Mouse (Mus musculus) midbrain, embryonic 15.5 days (tissue): Measurements from ENCODE around the gene Nexmif. TPM values are rescaled to one million over a fixed set of nuclear protein-coding genes. Genes with fewer than 3 reads are reported as not detected.
"Not testable (repeated sequence)": the region's sequence is repeated elsewhere in the genome, so short reads cannot be mapped to it uniquely, and the experiment has no call there.

Experiments used
- ATAC-seq: fragments of 200-750 bp; cut with Nextera tagmentation; replicated peaks from 2 replicates; pipeline ENCODE4 v1.8.0; 2017; ENCODE audit warnings: moderate TSS enrichment
- H3K27ac ChIP-seq: fragments of 300-500 bp; sonication (generic); 2 replicates; pipeline ENCODE4 v1.5.1; 2015; ENCODE audit warnings: mild to moderate bottlenecking, inconsistent platforms
- H3K27me3 ChIP-seq: fragments of 300-500 bp; sonication (generic); replicated peaks from 2 replicates; pipeline ENCODE4 v1.6.1; 2015; ENCODE audit warnings: inconsistent platforms
- H3K36me3 ChIP-seq: fragments of 300-500 bp; sonication (generic); replicated peaks from 2 replicates; pipeline ENCODE4 v1.6.1; 2015; ENCODE audit warnings: inconsistent platforms
- H3K4me1 ChIP-seq: fragments of 300-500 bp; sonication (generic); 2 replicates; pipeline ENCODE4 v1.6.1; 2015; ENCODE audit warnings: inconsistent platforms
- H3K4me2 ChIP-seq: fragments of 300-500 bp; sonication (generic); 2 replicates; pipeline ENCODE4 v1.6.1; 2015; ENCODE audit warnings: inconsistent platforms, mild to moderate bottlenecking, moderate library complexity
- H3K4me3 ChIP-seq: fragments of 300-500 bp; sonication (generic); 2 replicates; pipeline ENCODE4 v1.5.1; 2015; ENCODE audit warnings: mild to moderate bottlenecking, inconsistent platforms
- H3K9ac ChIP-seq: fragments of 300-500 bp; sonication (generic); 2 replicates; pipeline ENCODE4 v1.6.1; 2015; ENCODE audit warnings: mild to moderate bottlenecking, inconsistent platforms
- H3K9me3 ChIP-seq: fragments of 300-500 bp; sonication (generic); 2 replicates; pipeline ENCODE4 v1.6.1; 2016; ENCODE audit warnings: inconsistent platforms
- WGBS: fragments of 180-500 bp; shearing (Covaris S2); methylation state at CpG from one replicate; pipeline ENCODE4 v1.1.7; 2015; ENCODE audit warnings: mixed read lengths; 5-methylcytosine and 5-hydroxymethylcytosine counted together
- polyA plus RNA-seq: library from polyadenylated mRNA; unstranded; fragments of >200 nt; fragmentation: Nextera tagmentation; extraction: Ambion mirVana; gene quantifications from 2 replicates; pipeline ENCODE4 v1.2.1, GENCODE M21; 2015

The Nexmif gene
- polyA plus RNA-seq, result 20.1 and 20.9 TPM in 2 replicates

DNA sequence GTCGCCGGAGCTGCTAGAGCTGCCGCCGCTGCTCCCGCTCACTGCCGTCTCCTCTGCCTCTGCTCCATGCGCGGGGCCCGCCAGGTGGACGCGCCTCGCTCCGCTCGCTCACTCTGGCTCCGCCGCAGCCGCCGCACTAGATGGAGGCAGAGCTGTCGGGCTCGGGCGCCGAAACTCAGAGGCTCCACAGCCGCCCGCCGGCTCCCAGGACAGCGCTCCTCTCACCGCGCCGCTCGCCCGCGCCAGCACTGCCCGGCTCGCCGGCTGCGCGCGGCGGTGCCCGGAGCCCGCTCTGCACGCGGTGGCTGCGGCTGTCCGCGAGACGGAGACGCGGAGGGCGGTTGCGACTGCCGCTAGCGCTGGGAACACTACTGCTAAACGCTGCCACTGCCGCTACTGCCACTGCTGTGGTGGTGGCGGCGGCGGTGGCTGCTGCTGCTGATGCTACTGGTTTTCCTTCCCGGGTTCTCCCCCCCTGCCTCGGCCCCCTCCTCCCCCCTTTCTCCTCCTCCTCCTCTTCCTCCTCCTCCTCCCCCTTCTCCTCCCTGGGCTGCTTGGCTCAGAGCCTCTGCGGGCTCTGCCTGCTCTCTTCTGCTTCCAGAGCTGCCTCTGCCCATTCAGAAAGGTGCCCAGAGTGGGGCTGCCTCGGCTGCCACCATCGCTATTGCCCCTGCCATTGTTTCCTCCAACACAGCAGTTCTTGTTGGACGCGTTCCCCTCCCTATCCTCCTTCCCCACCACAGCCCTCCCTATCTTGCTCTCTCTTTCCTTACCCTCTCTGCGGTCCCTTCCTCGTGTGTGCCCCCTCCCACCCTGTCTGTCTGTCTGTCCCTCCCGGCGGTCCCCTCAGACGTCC lies at the start of gene Nexmif:
Nexmif (minus strand) TSS at position 450 of the 856 bp plus-strand sequence.
- 22% methylated on average over 62 of the region's 70 CpGs for WGBS
- H3K4me2 ChIP-seq, result peak within 1 kb of the TSS; percentile 60
- no peaks in the 10 kb centered on the region for H3K36me3 ChIP-seq
- H3K27me3 ChIP-seq, result peaks cover 8% of the 10 kb centered on the region; the same call in 1 of the 2 replicates
- peak within 1 kb of the TSS; percentile 77 for H3K9ac ChIP-seq
- H3K4me3 ChIP-seq, result peak within 1 kb of the TSS; percentile 68
- peak within 1 kb of the TSS; percentile 97 for H3K27ac ChIP-seq
- no peaks in the 10 kb centered on the region for H3K9me3 ChIP-seq
- peaks cover 7% of the 10 kb centered on the region for H3K4me1 ChIP-seq
- peak; percentile 88 for ATAC-seq

GRCm38 (mm10) chrX:104208701-104209100 lies 7.7 kb upstream of the Nexmif start:
- Histone ChIP-seq H3K4me1 (no peaks in the 10 kb centered on the region), H3K36me3 (no peaks in the 10 kb centered on the region), H3K9me3 (no peaks in the 10 kb centered on the region), H3K27ac (no peak overlapping the region), H3K4me3 (no peak overlapping the region), H3K27me3 (0 out of 2 replicates have a peak, but pooled peaks cover 3% of the 10 kb centered on the region), H3K4me2 (no peak overlapping the region), H3K9ac (no peak overlapping the region)
- no peak for ATAC-seq
- 69% methylated on average over 2 of the region's 2 CpGs for WGBS

DNA sequence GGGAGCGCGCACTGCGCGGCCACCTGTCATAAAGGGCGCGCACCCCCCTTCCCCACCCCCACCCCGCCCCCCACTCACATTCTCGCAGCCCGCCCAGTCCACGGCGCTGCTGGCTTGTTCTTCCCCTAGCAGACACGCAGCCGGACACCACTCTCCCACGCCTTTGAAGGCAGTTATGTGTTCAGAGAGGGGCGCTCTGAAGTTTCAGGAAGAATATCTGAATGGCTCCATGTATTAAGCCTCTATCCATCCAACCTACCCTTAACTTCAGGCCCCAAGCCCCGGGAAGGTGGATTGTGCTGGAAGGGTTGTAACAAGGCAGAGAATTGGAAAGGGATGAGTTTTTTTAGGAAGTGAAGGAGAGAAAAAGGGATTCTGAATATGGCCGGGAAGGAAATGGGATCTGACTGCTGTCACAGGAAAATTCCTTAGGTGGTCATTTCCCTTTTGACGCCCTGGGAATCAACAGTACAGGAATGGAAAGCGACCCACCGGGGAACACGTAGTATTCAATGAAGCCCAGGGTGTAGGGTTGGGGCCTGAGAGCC lies 681 bp upstream of the Nexmif start:
- Histone ChIP-seq H3K4me3 (peak overlapping the region; percentile 68), H3K9ac (peak overlapping the region; percentile 77), H3K36me3 (no peaks in the 10 kb centered on the region), H3K4me1 (peaks cover 7% of the 10 kb centered on the region), H3K9me3 (no peaks in the 10 kb centered on the region), H3K27ac (peak overlapping the region; percentile 97), H3K4me2 (peak overlapping the region; percentile 60), H3K27me3 (peaks cover 6% of the 10 kb centered on the region; the same call in 1 of the 2 replicates)
- WGBS, result 33% methylated on average over 20 of the region's 21 CpGs
- ATAC-seq, result peak; percentile 73

GRCm38 (mm10) chrX:104200388-104200735 lies 623 bp downstream of the Nexmif start:
- Histone ChIP-seq H3K4me3 (peak overlapping the region; percentile 68), H3K36me3 (no peaks in the 10 kb centered on the region), H3K4me2 (peak overlapping the region; percentile 60), H3K9ac (peak overlapping the region; percentile 77), H3K27me3 (peaks cover 8% of the 10 kb centered on the region; the same call in 1 of the 2 replicates), H3K4me1 (peaks cover 7% of the 10 kb centered on the region), H3K27ac (peak overlapping the region; percentile 97), H3K9me3 (no peaks in the 10 kb centered on the region)
- peak; percentile 64; the same call in 1 of the 2 replicates for ATAC-seq
- 27% methylated on average over 26 of the region's 37 CpGs for WGBS

- no peaks in the 10 kb centered on the region for H3K9me3 ChIP-seq
- H3K27ac ChIP-seq, result peak overlapping the region; percentile 97
- peak overlapping the region; percentile 68 for H3K4me3 ChIP-seq
- 25% methylated on average over 44 of the region's 100 CpGs for WGBS
- H3K27me3 ChIP-seq, result peaks cover 8% of the 10 kb centered on the region; the same call in 1 of the 2 replicates
- H3K36me3 ChIP-seq, result no peaks in the 10 kb centered on the region
- peak overlapping the region; percentile 77 for H3K9ac ChIP-seq
- ATAC-seq, result peak; percentile 66
- peaks cover 7% of the 10 kb centered on the region for H3K4me1 ChIP-seq
- peak overlapping the region; percentile 60 for H3K4me2 ChIP-seq
Observed at GRCm38 (mm10) chrX:104199611-104200387, 1.2 kb downstream of the Nexmif start.

- no peak for ATAC-seq
- Histone ChIP-seq H3K27me3 (peaks cover 8% of the 10 kb centered on the region; the same call in 1 of the 2 replicates), H3K27ac (no peak overlapping the region), H3K4me3 (peak overlapping the region; percentile 68), H3K4me1 (peaks cover 7% of the 10 kb centered on the region), H3K9me3 (no peaks in the 10 kb centered on the region), H3K36me3 (no peaks in the 10 kb centered on the region), H3K4me2 (peak overlapping the region; percentile 60), H3K9ac (peak overlapping the region; percentile 77; the same call in 1 of the 2 replicates)
- WGBS, result 47% methylated on average over 5 of the region's 5 CpGs
Observed at GRCm38 (mm10) chrX:104199070-104199469, 1.9 kb downstream of the Nexmif start.

GRCm38 (mm10) chrX:104196561-104196960 lies 4.4 kb downstream of the Nexmif start:
- no peaks in the 10 kb centered on the region for H3K9me3 ChIP-seq
- 47% methylated on average over 5 of the region's 5 CpGs for WGBS
- peaks cover 3% of the 10 kb centered on the region; the same call in 1 of the 2 replicates for H3K4me1 ChIP-seq
- no peak for ATAC-seq
- H3K9ac ChIP-seq, result no peak overlapping the region
- no peak overlapping the region for H3K27ac ChIP-seq
- H3K36me3 ChIP-seq, result no peaks in the 10 kb centered on the region
- H3K27me3 ChIP-seq, result peaks cover 8% of the 10 kb centered on the region; the same call in 1 of the 2 replicates
- no peak overlapping the region for H3K4me3 ChIP-seq
- no peak overlapping the region for H3K4me2 ChIP-seq

- Histone ChIP-seq H3K27me3 (no peaks in the 10 kb centered on the region), H3K9ac (no peak overlapping the region), H3K4me2 (no peak overlapping the region), H3K27ac (no peak overlapping the region), H3K36me3 (no peaks in the 10 kb centered on the region), H3K9me3 (no peaks in the 10 kb centered on the region), H3K4me3 (no peak overlapping the region), H3K4me1 (no peaks in the 10 kb centered on the region)
- WGBS, result 25% methylated on average over 2 of the region's 2 CpGs
- ATAC-seq, result no peak
Observed at GRCm38 (mm10) chrX:104179257-104179656, 21.7 kb downstream of the Nexmif start.

DNA sequence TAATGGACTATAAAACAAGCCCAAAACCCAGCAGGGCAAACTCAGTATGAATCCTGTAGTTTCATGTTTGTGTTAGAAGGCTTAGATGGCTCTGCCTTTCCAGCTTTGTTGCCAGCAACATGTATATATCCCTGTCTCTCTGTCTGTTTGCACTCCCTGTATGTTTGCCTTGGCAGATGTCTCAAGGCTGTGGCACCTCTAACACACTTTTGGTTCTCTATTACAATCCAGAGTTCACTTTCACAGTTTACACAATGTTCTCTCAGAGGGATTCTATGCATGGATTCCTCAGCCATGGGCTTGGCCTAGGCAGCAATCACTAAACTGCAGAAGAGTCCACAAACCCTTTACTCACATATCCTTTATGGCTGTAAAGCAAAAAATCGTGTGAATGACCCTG lies 50.9 kb downstream of the Nexmif start:
- no peaks in the 10 kb centered on the region for H3K36me3 ChIP-seq
- H3K4me3 ChIP-seq, result no peak overlapping the region
- H3K4me2 ChIP-seq, result no peak overlapping the region
- ATAC-seq, result no peak
- no peaks in the 10 kb centered on the region for H3K4me1 ChIP-seq
- WGBS, result 44% methylated on average over 1 of the region's 1 CpGs
- H3K9me3 ChIP-seq, result no peaks in the 10 kb centered on the region
- no peak overlapping the region for H3K9ac ChIP-seq
- no peak overlapping the region for H3K27ac ChIP-seq
- no peaks in the 10 kb centered on the region for H3K27me3 ChIP-seq

DNA sequence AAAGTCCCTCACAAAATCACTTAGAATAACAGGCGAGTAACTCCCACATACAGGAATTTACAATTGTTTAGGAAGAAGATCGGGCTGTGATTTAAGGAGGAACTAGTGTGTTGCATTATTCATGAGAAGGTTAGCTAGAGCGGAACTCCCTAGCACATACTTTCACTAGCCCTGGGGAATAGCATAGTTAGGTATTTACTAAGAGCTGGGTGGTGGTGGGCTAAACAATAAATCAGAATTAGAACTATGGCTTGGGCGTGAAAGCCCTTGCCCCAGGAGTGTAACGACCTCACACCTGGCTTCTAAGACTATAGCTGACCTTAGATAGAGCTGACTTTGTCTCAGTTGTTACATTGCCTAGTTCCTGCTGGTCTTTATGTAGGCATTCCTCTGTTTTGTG lies 85.7 kb downstream of the Nexmif start:
- H3K27me3 ChIP-seq, H3K36me3 ChIP-seq: not testable (repeated sequence)

GRCm38 (mm10) chrX:104114596-104114995 lies 86.4 kb downstream of the Nexmif start:
- WGBS, result 61% methylated on average over 4 of the region's 4 CpGs
- Histone ChIP-seq H3K4me3 (no peak overlapping the region), H3K9ac (no peak overlapping the region), H3K4me1 (no peaks in the 10 kb centered on the region), H3K36me3 (no peaks in the 10 kb centered on the region), H3K27ac (no peak overlapping the region), H3K27me3 (no peaks in the 10 kb centered on the region; the same call in 1 of the 2 replicates), H3K9me3 (no peaks in the 10 kb centered on the region), H3K4me2 (no peak overlapping the region)
- no peak for ATAC-seq

More for the DNA sequence above, 85.7 kb downstream of the Nexmif start:
- not testable (repeated sequence) for H3K4me3 ChIP-seq, H3K27ac ChIP-seq, H3K9me3 ChIP-seq, H3K9ac ChIP-seq, ATAC-seq, H3K4me1 ChIP-seq, H3K4me2 ChIP-seq
- 69% methylated on average over 5 of the region's 5 CpGs for WGBS

DNA sequence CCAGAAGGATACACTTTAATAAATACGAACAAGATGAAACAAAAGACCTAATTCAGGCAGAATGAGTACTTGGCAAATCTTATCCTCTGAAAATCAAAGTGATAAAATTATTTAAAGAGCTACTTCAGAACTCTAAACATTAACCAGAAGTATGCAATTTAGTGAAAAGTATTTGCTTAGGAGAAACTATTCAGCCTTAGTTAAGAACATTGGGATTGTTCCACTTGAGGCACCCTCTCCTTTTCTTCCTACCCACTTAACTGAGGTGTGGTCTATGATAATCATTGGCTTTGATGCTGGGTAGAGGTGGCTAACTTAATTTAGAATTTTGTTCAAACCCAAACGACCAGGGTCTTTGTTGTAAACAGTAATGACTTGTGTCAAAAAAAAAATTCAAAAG lies 146.1 kb downstream of the Nexmif start:
- Histone ChIP-seq H3K36me3 (no peaks in the 10 kb centered on the region), H3K9me3 (no peaks in the 10 kb centered on the region), H3K9ac (no peak overlapping the region), H3K4me3 (no peak overlapping the region), H3K4me2 (no peak overlapping the region), H3K27me3 (peaks cover 4% of the 10 kb centered on the region), H3K4me1 (no peaks in the 10 kb centered on the region), H3K27ac (no peak overlapping the region)
- 70% methylated on average over 2 of the region's 2 CpGs for WGBS
- ATAC-seq, result no peak
